Mouse (Mus musculus) adrenal gland, adult 8-10 months (tissue): ENCODE data around the gene Mcm6. TPM values are rescaled to one million over a fixed set of nuclear protein-coding genes. Genes with fewer than 3 reads are reported as not detected.

Source experiments
- DNase-seq: peaks from one replicate; pipeline ENCODE4 v3.0.0; 2022
- total RNA-seq, 4 experiments: library from RNA; stranded (reverse); gene quantifications; 2 replicates each; pipeline ENCODE4 v1.2.4; 2022

Gene Mcm6
- 10 to 100 TPM; 16.8 to 20.3 (median 18.1) TPM for total RNA-seq

DNA sequence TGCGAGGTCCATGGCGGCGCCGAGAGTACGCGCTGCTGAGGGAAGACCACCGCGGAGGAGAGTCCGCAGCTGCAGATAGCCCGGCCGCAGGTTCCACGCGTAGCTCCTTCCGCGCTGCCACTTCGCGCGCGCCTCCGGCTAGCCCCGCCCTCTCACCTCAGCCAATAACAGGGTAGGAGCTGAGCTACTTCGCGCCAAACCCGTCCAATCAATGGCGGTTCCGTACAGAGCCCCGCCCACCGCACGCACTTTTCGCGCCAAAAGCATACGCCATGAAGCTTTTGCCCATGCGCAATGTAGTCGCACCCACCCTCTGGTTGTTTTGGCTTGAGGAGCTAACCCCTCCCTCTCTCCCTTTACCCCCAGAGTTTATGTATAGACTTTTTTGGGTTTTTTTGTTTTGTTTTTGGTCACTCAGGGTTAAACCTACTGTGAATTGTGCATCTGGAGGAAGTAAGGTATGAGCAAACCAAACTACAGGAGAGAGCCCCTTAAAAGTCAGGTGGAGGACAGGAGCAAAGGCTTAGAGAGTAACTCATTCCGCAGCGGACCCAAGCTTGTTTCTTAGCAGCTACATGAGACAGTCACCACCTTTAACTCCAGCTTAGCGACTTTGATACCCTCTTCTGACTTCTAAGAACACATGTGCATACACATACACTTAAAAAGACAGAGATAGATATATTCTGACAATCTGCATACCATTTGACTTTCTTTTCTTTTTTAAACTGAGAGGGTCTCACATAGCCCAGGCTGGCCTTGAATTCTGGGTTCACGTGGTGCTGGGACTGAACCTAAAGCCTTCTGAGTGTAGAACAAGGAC, at the start of gene Mcm6:
Mcm6 (minus strand) TSS at position 111 of the 823 bp plus-strand sequence.
- peak; percentile 91 for DNase-seq

- no peak for DNase-seq
Observed at GRCm38 (mm10) chr1:128406846-128407245, 47.4 kb upstream of the Mcm6 start.

DNA sequence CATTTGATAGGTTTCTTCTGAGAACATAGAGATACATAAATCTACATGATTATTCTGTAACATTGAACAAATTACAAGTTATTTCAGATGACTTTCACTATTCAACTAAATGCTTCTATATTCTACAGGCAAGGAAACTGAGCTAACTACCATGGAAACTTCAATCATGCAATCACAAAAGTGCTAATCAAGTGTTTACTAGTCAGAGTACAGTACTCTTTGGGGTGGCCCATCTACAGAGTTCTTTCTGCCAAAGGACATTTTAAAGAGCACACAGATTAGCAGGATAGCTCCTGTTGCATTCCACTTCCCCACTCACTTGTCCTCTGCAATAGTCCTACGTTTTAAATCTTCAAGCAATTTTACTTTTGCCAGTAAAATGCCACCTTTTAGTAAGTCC, 46.2 kb upstream of the Mcm6 start:
- DNase-seq, result no peak

DNA sequence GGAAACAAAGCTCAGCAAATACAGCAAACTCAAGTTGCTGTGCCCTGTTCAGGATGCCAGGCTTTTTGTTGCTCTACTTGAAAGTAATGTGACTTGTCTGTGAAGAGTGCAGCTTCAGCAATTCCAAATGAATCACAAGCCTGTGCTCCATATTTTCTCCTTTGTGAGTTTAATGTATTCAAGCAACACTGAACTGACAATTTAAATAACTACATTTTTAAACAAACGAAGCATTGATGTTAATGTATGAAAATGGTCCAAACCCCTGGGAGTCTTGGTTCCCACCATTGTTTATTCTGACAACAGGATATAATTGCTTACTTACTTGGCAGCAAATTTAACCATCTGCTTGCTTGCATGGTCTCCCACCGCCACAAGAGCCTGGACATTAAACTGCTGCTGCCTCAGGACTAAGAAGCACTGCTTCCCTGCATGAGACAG, 45.6 kb upstream of the Mcm6 start:
- DNase-seq, result no peak

GRCm38 (mm10) chr1:128400926-128401325, 41.5 kb upstream of the Mcm6 start:
- no peak for DNase-seq

DNA sequence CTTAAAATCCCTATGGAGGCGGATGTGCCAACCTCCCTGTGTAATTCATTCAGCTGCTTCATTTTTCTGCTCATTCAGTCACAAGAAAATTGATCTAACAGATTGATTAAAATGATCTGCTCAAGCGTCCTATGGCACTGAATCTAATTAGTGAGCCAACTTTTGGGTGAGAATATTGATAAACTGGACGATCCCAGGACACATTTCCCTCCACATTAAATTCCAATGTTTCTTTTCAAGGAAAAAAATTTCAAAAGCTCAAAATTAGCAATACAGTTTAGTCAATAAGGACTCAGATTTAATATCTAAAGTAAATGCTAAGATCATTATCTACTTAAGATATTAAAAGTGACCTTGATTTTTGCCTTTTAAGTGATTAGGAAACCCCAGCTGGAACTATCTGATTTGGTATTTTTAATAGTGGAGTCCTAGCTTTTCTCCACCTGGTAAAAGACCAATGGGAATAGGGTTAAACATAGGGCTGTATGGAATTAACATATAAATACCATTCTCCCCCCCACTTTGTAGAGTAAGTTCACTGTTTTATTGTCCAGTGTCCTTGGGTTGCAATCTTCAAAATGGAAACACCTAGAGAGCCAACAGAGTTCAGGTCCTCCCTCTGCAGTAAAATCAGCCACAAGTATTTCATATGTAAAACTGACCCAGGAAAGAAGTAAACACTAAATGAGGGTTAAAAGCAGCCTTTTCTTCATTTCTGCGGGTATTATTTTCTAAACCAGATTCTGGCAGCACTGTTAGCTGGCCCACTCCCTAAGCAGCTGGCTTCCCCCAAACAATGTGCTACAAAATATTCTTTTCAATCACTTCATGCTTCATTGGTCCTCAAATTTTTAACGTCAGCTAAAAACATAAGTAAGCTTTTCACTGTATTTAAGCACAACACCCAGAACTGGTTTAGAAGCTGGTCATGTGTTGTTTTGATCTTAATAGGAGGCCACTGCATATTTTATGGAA, 40.8 kb upstream of the Mcm6 start:
- no peak for DNase-seq

GRCm38 (mm10) chr1:128398738-128399445, 39.4 kb upstream of the Mcm6 start:
- DNase-seq, result no peak

DNA sequence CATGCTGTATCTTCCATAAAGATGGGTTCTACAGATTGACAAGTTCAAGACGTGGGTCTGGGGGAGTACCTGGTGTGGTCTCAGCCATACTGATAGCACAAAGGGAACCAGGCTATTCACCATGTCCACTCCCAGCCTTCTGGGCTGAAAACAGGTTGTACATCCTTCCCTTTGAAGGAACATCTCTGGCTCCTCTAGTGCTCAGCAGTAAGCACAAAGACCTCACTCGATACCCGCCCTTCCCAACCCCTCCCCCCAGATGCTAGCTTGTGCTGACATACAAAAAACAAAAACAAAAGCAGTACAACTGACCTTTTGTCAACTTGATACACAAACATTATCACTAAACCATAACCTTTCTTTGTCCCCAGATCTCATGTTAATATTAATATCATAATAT, 35.2 kb upstream of the Mcm6 start:
- no peak for DNase-seq

GRCm38 (mm10) chr1:128392382-128392781, 32.9 kb upstream of the Mcm6 start:
- DNase-seq, result no peak

DNA sequence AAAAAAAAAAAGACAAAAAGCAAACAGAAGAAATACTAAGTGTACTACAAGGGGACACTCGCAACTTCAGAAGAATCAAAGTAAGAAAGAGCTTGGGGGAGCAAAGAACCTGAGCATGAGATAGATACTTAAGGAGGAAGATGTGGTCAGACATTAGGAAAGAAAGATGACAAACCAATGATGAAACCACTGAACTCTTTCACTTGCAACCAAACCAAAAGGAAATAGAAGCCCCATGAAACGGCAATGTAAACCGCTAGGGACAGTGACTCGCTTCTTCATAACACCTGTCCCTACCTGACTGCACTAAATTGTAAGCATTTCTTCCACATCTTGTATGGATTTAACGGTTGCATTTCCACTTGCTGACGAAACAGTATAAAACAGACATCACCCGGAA, 27.0 kb upstream of the Mcm6 start:
- DNase-seq, result no peak

DNA sequence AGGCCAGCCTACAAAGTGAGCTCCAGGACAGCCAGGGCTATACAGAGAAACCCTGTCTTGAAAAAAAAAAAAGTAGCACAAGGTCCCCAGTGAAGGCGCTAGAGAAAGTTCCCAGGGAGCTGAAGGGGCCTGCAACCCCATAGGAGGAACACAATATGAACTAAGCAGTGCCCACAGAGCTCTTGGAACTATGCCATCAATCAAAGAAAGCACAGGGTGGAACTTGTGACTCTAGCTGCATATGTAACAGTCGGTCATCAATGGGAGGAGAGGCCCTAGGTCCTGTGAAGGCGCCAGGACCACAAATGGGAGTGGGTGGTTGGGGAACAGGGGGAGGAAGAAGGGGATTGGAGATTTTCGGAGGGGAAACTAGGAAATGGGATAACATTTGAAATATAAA, 17.4 kb upstream of the Mcm6 start:
- no peak for DNase-seq

GRCm38 (mm10) chr1:128372143-128372860, 12.8 kb upstream of the Mcm6 start:
- DNase-seq, result no peak

DNA sequence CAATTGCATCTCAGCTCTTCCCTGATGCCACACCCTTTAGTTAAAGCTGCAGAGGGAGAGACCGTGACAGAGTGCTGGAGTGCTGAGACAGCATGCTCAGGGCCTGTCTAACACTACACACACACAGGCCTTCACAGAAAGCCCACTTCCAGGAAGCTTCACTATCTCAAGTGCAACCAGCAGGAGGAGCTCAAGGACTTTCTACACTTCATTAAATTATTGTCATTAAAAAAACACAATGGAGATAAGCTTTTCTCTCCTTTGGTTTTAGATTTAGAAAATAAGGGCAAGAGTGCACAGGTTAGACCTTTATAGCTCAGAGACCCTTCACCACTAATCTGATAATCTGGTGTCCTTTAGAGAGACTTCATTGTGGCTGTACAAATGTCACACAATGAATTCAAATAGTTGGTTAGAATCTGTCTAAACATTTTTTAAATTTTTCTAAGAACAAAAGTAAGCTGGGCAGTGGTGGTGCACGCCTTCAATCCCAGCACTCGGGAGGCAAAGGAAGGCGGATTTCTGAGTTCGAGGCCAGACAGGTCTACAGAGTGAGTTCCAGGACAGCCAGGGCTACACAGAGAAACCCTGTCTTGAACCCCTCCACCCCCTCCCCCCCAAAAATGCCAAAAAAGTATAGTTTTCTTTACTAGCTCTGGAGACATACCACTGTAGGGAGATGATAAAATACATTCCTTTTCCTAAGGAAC, 9.4 kb upstream of the Mcm6 start:
- DNase-seq, result no peak

- no peak for DNase-seq
Observed at GRCm38 (mm10) chr1:128360601-128361000, 1.1 kb upstream of the Mcm6 start.

DNA sequence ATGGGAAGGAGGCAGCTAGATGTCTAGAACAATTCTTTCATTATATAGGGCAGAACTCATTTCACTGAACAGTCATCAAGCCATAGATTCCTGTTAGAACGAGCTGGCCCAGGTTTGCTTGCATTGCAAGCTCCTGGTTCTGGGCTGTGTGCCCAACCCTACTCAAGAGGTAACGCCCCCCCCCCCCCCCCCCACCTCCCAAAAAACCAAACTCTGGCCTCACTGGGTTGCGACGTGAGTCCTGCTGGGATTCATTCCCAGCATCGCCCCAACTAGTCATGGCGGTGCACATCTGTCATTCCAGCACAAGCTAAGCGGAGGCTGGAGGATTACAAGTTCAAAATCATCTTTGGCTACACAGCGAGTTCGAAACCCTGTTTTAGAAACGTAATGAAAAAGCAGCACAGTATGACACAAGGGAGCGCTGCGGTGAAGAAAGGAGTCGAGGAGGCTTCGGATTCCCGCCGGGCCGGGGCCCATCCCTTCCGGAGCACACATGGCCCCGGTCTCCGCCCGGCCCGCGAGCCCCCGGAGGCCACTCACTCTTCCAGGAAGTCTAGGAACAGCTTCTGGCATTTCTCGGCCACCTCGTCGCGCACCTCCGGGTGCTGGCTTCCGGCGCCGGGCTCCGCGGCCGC, 429 bp downstream of the Mcm6 start:
- DNase-seq, result no peak

DNA sequence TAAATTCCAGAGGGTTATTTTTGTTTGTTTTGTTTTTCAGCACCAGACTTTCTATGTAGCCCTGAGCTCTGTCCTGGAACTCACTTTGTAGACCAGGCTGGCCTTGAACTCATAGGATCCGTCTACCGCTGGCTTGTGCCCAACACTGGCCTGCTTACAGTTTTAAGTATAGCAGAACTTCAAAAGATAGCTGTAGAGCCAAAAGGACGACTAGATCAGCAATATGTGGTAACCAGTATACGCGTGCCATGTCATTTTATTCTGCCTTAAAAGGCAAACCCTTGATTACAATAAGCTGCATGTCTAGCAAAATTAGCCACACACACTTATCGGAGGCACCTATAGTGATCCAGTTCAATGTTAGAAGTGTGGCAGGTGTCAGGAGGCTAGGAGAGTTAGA, 1.2 kb downstream of the Mcm6 start:
- DNase-seq, result peak; percentile 45

- DNase-seq, result no peak
Observed at GRCm38 (mm10) chr1:128357452-128357851, 2.0 kb downstream of the Mcm6 start.

- no peak for DNase-seq
Observed at GRCm38 (mm10) chr1:128353092-128353491, 6.4 kb downstream of the Mcm6 start.

DNA sequence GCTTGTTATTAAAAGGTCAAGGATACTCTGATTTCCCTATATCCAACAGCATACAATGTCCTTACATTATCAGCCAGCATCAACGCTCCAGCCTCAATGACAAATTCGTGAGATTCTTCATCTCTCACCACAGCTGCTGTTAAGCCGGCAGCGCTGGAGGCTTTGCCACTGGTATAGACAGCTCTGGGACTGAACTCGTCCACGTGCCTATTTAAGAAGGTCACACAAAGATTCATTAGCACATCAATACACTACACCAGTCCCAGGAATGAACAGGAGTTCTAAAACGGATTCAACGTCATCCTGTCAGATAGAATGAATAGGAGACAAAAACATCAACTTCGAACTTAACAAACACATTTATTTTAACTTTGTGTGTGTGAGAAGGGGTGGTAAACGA, 15.2 kb downstream of the Mcm6 start:
- DNase-seq, result no peak

- DNase-seq, result no peak
Observed at GRCm38 (mm10) chr1:128337708-128338320, 21.6 kb downstream of the Mcm6 start.
